Mouse (Mus musculus) bone marrow macrophage, adult 2 months (primary cell): ENCODE data around the gene Tspan1. TPM values are rescaled to one million over a fixed set of nuclear protein-coding genes. Genes with fewer than 3 reads are reported as not detected.

Experiments used
- H3K27ac ChIP-seq: 2 replicates; pipeline ENCODE4 v1.5.1; 2012; ENCODE audit warnings: low read depth, low read length; ENCODE audit not compliant: insufficient read depth
- H3K4me1 ChIP-seq: 2 replicates; pipeline ENCODE4 v1.6.1; 2012; ENCODE audit warnings: low read length; ENCODE audit not compliant: control insufficient read depth, insufficient read depth
- H3K4me3 ChIP-seq: 2 replicates; pipeline ENCODE4 v1.5.1; 2012; ENCODE audit warnings: mild to moderate bottlenecking, low read length, moderate library complexity; ENCODE audit not compliant: insufficient read depth
- CTCF ChIP-seq: IDR thresholded peaks from 2 replicates; pipeline ENCODE4 v1.5.1; 2012; ENCODE audit warnings: low read depth, mild to moderate bottlenecking, low read length, moderate library complexity
- POLR2A ChIP-seq: IDR thresholded peaks from 2 replicates; pipeline ENCODE4 v1.6.1; 2012; ENCODE audit warnings: mild to moderate bottlenecking, low read depth, low read length, borderline replicate concordance
- polyA plus RNA-seq: library from polyadenylated mRNA; stranded (reverse); fragments of >200 nt; gene quantifications from 2 replicates; pipeline ENCODE4 v1.2.4, GENCODE M21; 2012; ENCODE audit not compliant: missing spikeins, insufficient read depth, insufficient read length

Gene Tspan1
- polyA plus RNA-seq, 1 experiment, result not detected

GRCm38 (mm10) chr4:116127956-116128355 is 39.4 kb downstream of the Tspan1 start:
- TF ChIP-seq CTCF (no peak), POLR2A (no peak)
- peaks cover 8% of the 10 kb centered on the region for H3K4me1 ChIP-seq
- H3K27ac ChIP-seq, result no peak overlapping the region
- no peak overlapping the region for H3K4me3 ChIP-seq

GRCm38 (mm10) chr4:116125803-116126386 is 41.5 kb downstream of the Tspan1 start:
- Histone ChIP-seq H3K4me3 (no peak overlapping the region), H3K4me1 (peaks cover 8% of the 10 kb centered on the region), H3K27ac (no peak overlapping the region)
- TF ChIP-seq POLR2A (no peak), CTCF (no peak)

GRCm38 (mm10) chr4:116123602-116124519 is 43.5 kb downstream of the Tspan1 start, which contains the start of the genes Rad54l and Pomgnt1:
Gene Rad54l, minus strand, starts transcription at chr4:116123690.
Gene Pomgnt1, plus strand, starts transcription at chr4:116123840.
- H3K4me1 ChIP-seq, result peaks cover 8% of the 10 kb centered on the region
- H3K27ac ChIP-seq, result peak within 1 kb of the TSS; percentile 43
- TF ChIP-seq POLR2A (0 out of 2 replicates have a peak, but pooled peaks have one; percentile 53), CTCF (no peak)
- peak within 1 kb of the TSS; percentile 72 for H3K4me3 ChIP-seq

DNA sequence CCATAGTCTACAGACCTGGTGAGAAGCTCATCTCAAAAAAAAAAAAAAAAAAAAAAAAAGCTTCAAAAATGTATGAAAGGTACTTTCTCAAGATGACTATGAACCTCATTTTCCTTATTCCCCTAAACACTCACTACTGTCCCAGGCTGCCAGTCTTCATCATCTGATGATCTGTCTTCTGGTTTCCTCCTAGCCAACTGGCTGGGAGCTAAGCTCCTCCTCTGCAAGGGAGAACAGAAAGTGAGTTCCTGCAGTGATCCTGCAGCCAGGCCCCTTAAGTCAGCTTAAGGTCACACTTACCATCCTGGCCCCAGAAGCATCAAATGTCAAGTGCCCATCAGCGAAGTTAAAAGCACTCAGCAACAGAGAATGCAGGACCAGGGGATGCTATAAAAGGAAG is 44.6 kb downstream of the Tspan1 start:
- H3K4me1 ChIP-seq, result peaks cover 10% of the 10 kb centered on the region
- TF ChIP-seq CTCF (no peak), POLR2A (no peak)
- H3K4me3 ChIP-seq, result peak overlapping the region; percentile 72
- peak overlapping the region; percentile 37 for H3K27ac ChIP-seq

Other genes starting within 250 kb of the Tspan1 start
- not detected in 2 replicates for gene Dmbx1, start 227.7 kb downstream of the Tspan1 start, polyA plus RNA-seq
- not detected in 2 replicates for gene Faah, start 149.7 kb downstream of the Tspan1 start, polyA plus RNA-seq
- gene Nsun4, start 113.7 kb downstream of the Tspan1 start, polyA plus RNA-seq, result 12.4 and 12.8 TPM in 2 replicates
- 470 and 523 TPM in 2 replicates for gene Uqcrh, start 92.5 kb downstream of the Tspan1 start, polyA plus RNA-seq
- gene Lrrc41, start 92.3 kb downstream of the Tspan1 start, polyA plus RNA-seq, result 28.2 and 29.0 TPM in 2 replicates
- gene Rad54l, start 43.9 kb downstream of the Tspan1 start, polyA plus RNA-seq, result 10.0 and 11.7 TPM in 2 replicates
- 22.3 and 24.0 TPM in 2 replicates for gene Pomgnt1, start 43.8 kb downstream of the Tspan1 start, polyA plus RNA-seq
- 0.12 and 0.13 TPM in 2 replicates for gene Lurap1, start 16.3 kb downstream of the Tspan1 start, polyA plus RNA-seq
- gene 1700042G07Rik, start 5.8 kb upstream of the Tspan1 start, polyA plus RNA-seq, result not detected in 2 replicates
- not detected in 2 replicates for gene Gm49337, start 5.8 kb upstream of the Tspan1 start, polyA plus RNA-seq
- 0.33 and 1.0 TPM in 2 replicates for gene Pik3r3, start 54.0 kb upstream of the Tspan1 start, polyA plus RNA-seq